Mouse (Mus musculus) monocyte, adult 5-6 weeks (primary cell): ENCODE results near the gene Olfr106-ps. TPM values are rescaled to one million over a fixed set of nuclear protein-coding genes. Genes with fewer than 3 reads are reported as not detected.

Source experiments
- ATAC-seq: fragments of 153-309, 156-312 bp; replicated peaks from 2 replicates; pipeline ENCODE4 v1.8.0; 2017; ENCODE audit warnings: mild to moderate bottlenecking; ENCODE audit not compliant: low TSS enrichment, insufficient number of reproducible peaks, severe bottlenecking, poor library complexity, low FRiP score
- total RNA-seq: library from RNA; stranded (forward); fragments of 200-1000, 200-491, 200-594 nt; gene quantifications from 3 replicates; pipeline ENCODE4 v1.2.3, GENCODE M21; 2017

Gene Olfr106-ps
- not detected in 3 replicates for total RNA-seq

- ATAC-seq, result no peak
These were observed at the start of gene Olfr106-ps for GRCm38 (mm10) chr17:37390093-37390492. TSS of gene Olfr106-ps (plus strand) at chr17:37390393.

DNA sequence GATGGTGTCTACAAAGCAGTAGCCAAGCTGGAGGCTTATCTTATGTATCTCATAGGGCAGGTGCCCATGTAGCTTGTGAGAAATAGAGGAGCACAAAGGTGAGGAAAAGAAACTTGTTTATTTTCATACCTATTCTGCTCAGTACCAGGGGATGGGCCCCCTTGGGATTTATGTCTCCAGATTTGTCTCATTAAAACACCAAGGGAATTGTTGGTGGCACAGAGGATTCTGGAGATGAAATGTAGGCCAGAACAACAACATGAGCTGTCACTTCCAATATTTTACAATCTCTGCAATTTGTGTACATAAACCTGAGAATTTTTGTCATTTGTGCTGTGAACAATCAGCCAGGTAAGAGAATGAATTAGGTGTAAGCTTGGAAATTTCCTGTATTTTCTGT is 30.9 kb upstream of the Olfr106-ps start, which contains the start of gene Olfr104-ps:
Olfr104-ps (plus strand) TSS at position 301 of the 400 bp plus-strand sequence.
- no peak for ATAC-seq

GRCm38 (mm10) chr17:37378733-37379132 is 11.5 kb upstream of the Olfr106-ps start, which contains the start of gene Olfr105-ps:
TSS of gene Olfr105-ps (plus strand) at chr17:37379033.
- no peak for ATAC-seq

DNA sequence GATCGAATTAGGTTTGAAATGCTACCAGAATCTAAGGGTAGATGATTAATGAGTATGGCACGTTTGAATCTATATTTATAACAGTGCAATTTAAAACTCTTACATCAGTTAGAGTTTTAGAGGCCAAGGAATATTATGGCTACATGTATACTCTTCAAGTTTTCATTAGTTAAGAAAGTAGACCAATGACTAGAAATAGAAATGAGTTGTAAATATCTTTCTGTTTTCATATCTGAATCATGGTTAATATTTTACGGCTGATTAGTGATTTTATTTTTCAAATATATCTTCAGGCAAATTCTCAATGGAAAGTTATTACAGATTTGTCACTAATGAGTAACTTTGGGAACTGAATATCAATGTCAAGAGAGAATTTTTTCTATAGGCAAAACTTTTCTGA is 8.7 kb downstream of the Olfr106-ps start, which contains the start of gene Olfr107:
Olfr107 (plus strand) TSS at position 301 of the 400 bp plus-strand sequence.
- no peak for ATAC-seq

GRCm38 (mm10) chr17:37413380-37413779 is 23.2 kb downstream of the Olfr106-ps start:
- no peak for ATAC-seq

DNA sequence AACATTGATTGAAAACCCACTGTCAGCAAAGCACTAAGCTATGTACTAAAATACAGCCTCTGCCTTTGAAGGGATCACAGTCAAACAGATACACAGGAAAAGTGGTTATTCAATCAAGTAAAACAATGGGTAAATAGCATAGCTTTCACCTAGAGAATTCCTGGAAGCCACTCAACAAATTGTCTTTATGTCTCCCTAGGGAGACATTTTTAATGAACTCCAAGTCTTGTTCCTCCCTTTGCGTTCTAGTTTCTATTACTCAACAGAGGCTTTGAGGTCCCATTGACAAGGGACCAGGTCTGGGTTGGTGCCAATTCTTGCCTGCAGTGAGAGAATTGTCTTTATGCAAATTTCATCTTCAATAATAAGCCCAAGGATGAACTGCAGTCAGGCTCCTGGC is 55.0 kb downstream of the Olfr106-ps start, which contains the start of gene Olfr108:
Olfr108 (plus strand) TSS at position 301 of the 400 bp plus-strand sequence.
- no peak for ATAC-seq

Other genes starting within 250 kb of the Olfr106-ps start
- not detected in 3 replicates for gene Olfr93, start 228.9 kb upstream of the Olfr106-ps start, total RNA-seq
- gene Ubd, start 196.5 kb upstream of the Olfr106-ps start, total RNA-seq, result not detected in 3 replicates
- gene Olfr94, start 189.4 kb upstream of the Olfr106-ps start, total RNA-seq, result not detected in 3 replicates
- gene Olfr95, start 177.3 kb upstream of the Olfr106-ps start, total RNA-seq, result not detected in 3 replicates
- gene Olfr96, start 170.2 kb upstream of the Olfr106-ps start, total RNA-seq, result not detected in 3 replicates
- gene Olfr97, start 153.1 kb upstream of the Olfr106-ps start, total RNA-seq, result not detected in 3 replicates
- not detected in 3 replicates for gene Olfr98, start 126.6 kb upstream of the Olfr106-ps start, total RNA-seq
- gene H2-M3, start 120.2 kb upstream of the Olfr106-ps start, total RNA-seq, result 78.7 to 86.4 TPM (median 79.2 TPM) in 3 replicates
- not detected in 3 replicates for gene Olfr99, start 106.9 kb upstream of the Olfr106-ps start, total RNA-seq
- not detected in 3 replicates for gene Olfr101, start 86.1 kb upstream of the Olfr106-ps start, total RNA-seq
- not detected in 3 replicates for gene Olfr102, start 73.3 kb upstream of the Olfr106-ps start, total RNA-seq
- not detected in 3 replicates for gene Olfr103, start 50.7 kb upstream of the Olfr106-ps start, total RNA-seq
- gene Olfr104-ps, start 30.8 kb upstream of the Olfr106-ps start, total RNA-seq, result not detected in 3 replicates
- not detected in 3 replicates for gene Olfr105-ps, start 11.4 kb upstream of the Olfr106-ps start, total RNA-seq
- gene Olfr107, start 8.8 kb downstream of the Olfr106-ps start, total RNA-seq, result not detected in 3 replicates
- not detected in 3 replicates for gene Olfr108, start 55.1 kb downstream of the Olfr106-ps start, total RNA-seq
- gene Olfr109, start 68.5 kb downstream of the Olfr106-ps start, total RNA-seq, result not detected in 3 replicates
- 0.87 to 3.0 TPM in 2 of 3 replicates, not detected in the other for gene H2-M2, start 93.2 kb downstream of the Olfr106-ps start, total RNA-seq
- not detected in 3 replicates for gene Olfr110, start 102.1 kb downstream of the Olfr106-ps start, total RNA-seq
- gene Olfr111, start 117.6 kb downstream of the Olfr106-ps start, total RNA-seq, result 0.29 TPM in 1 of 3 replicates, not detected in the others
- not detected in 3 replicates for gene Olfr112, start 179.1 kb downstream of the Olfr106-ps start, total RNA-seq
- not detected in 3 replicates for gene Olfr113, start 187.3 kb downstream of the Olfr106-ps start, total RNA-seq
- gene Olfr114, start 202.3 kb downstream of the Olfr106-ps start, total RNA-seq, result not detected in 3 replicates
- gene Olfr115, start 236.7 kb downstream of the Olfr106-ps start, total RNA-seq, result not detected in 3 replicates
- not detected in 3 replicates for gene Olfr116, start 236.8 kb downstream of the Olfr106-ps start, total RNA-seq